Mouse (Mus musculus) adrenal gland, postnatal 10 days (tissue): ENCODE results near the gene Map2k3. TPM values are rescaled to one million over a fixed set of nuclear protein-coding genes. Genes with fewer than 3 reads are reported as not detected.

ENCODE experiments used
- DNase-seq: peaks from one replicate; pipeline ENCODE4 v3.0.0; 2021; ENCODE audit warnings: mixed read lengths
- total RNA-seq, 2 experiments: library from RNA; stranded (reverse); gene quantifications; 2 replicates each; pipeline ENCODE4 v1.2.3; 2021

Gene Map2k3
- total RNA-seq, 2 experiments from 2014 or later = 64.6 to 81.5 TPM

GRCm38 (mm10) chr11:60958948-60959347 lies 27.1 kb downstream of the Map2k3 start:
- DNase-seq = no peak

GRCm38 (mm10) chr11:60961176-60961575 lies 29.3 kb downstream of the Map2k3 start:
- no peak for DNase-seq

DNA sequence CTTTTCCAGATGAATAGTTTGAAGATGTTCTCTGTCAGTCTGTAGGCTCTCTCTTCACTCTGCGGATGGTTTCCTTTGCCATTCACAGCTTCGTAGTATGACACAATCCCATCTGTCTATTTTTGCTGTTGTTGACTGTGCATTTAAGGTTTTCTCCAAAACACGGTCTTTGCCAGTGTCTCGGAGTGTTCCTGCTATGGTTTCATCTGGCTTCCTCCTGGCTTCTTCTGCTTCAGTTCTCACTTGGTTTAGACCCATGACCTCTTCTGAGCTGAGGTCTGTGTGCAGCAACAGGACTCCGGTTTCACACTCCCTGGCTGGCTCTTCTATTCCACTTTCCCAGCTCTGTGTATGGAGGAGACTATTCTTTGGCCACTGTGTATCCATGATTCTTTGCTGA lies 30.9 kb downstream of the Map2k3 start:
- DNase-seq = no peak

DNA sequence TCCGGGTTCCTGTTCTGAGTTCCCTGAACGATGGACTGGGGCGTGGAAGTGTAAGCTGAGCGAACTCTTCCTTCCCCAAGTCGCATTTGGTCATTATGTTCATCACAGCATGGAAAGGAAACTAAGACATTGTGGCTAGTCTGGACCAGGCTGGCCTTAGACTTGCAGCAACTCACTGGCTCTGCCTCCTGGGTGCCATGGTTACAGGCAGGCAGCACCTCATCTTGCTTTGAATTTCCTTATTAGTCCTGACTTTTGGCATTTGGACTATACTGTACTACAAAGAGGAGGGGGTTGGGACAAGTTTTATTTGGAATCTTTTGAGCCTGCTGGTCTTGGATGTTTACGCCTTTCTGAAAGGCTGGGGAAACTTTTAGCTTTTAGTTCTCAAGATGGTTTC lies 35.1 kb downstream of the Map2k3 start:
- no peak for DNase-seq

- DNase-seq = no peak
Measured at GRCm38 (mm10) chr11:60975097-60975496, 43.3 kb downstream of the Map2k3 start.

DNA sequence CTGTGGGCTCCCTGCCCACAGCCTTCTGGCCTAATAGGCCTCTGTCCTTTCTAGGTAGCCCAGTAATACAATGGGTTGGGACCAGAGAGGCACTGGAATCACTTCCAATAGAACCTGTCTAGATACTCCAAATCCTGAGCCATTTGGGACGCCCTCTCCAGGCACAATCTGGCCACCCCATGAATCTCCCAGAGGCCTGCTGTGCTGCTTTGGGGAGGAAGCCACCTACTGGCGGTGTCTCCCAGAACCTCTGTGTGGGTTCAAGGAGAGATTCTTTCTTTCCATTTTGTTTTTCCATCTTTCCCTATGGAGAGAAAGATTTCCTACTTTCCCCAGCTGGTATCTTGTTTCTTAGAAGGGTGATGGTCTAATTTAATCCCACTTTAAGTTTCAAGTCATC lies 44.4 kb downstream of the Map2k3 start:
- DNase-seq = no peak

- no peak for DNase-seq
Measured at GRCm38 (mm10) chr11:60976742-60977141, 44.9 kb downstream of the Map2k3 start.

- peak; percentile 63 for DNase-seq
Measured at GRCm38 (mm10) chr11:60977153-60977552, 45.3 kb downstream of the Map2k3 start.

DNA sequence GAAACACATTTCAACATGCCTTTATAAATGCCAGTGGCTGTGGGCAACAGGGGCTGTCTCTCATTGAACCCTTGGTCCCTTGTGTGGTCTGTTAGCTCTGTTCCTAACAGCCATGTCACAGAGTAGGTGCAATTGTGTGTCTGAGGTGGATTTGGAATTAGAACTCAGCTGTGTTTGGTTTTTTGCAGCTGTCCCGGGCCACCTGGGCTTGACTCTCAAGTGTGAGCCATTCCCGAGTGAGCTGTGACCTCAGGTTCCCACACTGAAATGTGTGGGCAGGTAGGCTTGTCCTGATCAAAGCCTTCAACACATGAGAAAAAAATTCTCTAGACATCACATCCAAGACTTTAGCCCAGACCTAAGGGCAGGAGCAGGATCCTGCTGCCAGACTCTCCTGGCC lies 46.8 kb downstream of the Map2k3 start:
- no peak for DNase-seq

DNA sequence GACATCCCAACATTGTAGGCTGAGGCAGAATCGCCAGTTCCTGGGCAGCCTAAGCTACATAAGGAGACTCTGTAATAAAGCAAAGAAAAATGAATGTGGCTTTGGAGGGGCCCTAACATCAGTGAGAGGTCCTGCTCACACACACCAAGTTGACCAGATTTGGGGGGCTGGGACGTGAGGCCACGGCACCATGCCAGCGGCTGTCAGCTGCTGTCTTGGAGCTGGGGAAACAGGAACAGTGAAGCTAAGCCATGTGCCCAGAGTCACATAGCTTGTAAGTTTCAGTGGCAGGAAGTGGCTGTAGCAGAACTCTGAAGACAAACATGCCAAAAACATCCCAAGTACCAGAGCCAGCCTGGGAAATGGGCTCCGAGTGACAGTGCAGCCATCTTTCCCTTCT lies 48.0 kb downstream of the Map2k3 start:
- DNase-seq = no peak

- peak; percentile 19 for DNase-seq
Measured at GRCm38 (mm10) chr11:60981693-60982486, 50.1 kb downstream of the Map2k3 start.

- DNase-seq = peak; percentile 58
Measured at GRCm38 (mm10) chr11:60984912-60985558, 53.2 kb downstream of the Map2k3 start.

DNA sequence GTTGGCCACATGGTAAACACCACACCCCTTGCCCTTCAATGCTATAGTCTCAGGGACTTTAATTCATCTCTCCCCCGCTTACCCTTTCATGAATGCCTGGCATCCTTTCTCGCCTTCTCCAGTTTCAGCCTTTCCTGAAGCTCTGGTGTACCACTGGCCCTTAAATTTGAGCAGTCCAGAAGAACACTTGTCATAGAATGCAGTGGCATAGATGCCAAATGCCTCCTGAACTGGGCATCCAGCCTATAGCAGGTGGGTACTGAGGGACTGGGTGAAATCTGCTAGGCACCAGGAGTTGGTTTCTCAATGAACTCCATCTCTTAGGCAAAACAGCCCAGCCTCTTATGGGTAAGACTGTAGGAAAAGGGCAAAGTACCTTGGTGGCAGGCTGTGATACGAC lies 58.6 kb downstream of the Map2k3 start:
- DNase-seq = no peak

Other genes starting within 250 kb of the Map2k3 start
- 10 to 100 TPM; 23.0 to 30.4 TPM for gene Llgl1, start 232.3 kb upstream of the Map2k3 start, total RNA-seq
- gene Flii, start 204.8 kb upstream of the Map2k3 start, total RNA-seq = 100 to 1,000 TPM; 105 to 118 TPM
- 10 to 100 TPM; 31.8 to 43.9 TPM for gene Mief2, start 203.6 kb upstream of the Map2k3 start, total RNA-seq
- 10 to 100 TPM in 1 of 2 experiments, 1 to 10 TPM in 1; 7.7 to 10.2 TPM for gene Top3a, start 154.7 kb upstream of the Map2k3 start, total RNA-seq
- 10 to 100 TPM; 19.7 to 20.7 TPM for gene Smcr8, start 154.5 kb upstream of the Map2k3 start, total RNA-seq
- 100 to 1,000 TPM in 1 of 2 experiments, 10 to 100 TPM in 1; 89.0 to 103 TPM for gene Shmt1, start 120.3 kb upstream of the Map2k3 start, total RNA-seq
- 10 to 100 TPM; 44.4 to 46.7 TPM for gene Dhrs7b, start 101.4 kb upstream of the Map2k3 start, total RNA-seq
- 10 to 100 TPM; 51.9 to 54.1 TPM for gene Tmem11, start 52.8 kb upstream of the Map2k3 start, total RNA-seq
- 10 to 100 TPM; 21.4 to 28.0 TPM for gene Natd1, start 17.3 kb upstream of the Map2k3 start, total RNA-seq
- 1 to 10 TPM; 2.3 to 2.9 TPM for gene Kcnj12, start 90.5 kb downstream of the Map2k3 start, total RNA-seq
- gene Tnfrsf13b, start 194.7 kb downstream of the Map2k3 start, total RNA-seq = 1 to 10 TPM; 1.8 to 2.5 TPM
- 10 to 100 TPM; 60.6 to 70.6 TPM for gene Usp22, start 243.0 kb downstream of the Map2k3 start, total RNA-seq